Mouse (Mus musculus): Measurements from ENCODE around the gene Ddost. TPM values are rescaled to one million over a fixed set of nuclear protein-coding genes. Genes with fewer than 3 reads are reported as not detected.

The Ddost gene
- polyA plus RNA-seq, 1 experiment: 173 TPM

DNA sequence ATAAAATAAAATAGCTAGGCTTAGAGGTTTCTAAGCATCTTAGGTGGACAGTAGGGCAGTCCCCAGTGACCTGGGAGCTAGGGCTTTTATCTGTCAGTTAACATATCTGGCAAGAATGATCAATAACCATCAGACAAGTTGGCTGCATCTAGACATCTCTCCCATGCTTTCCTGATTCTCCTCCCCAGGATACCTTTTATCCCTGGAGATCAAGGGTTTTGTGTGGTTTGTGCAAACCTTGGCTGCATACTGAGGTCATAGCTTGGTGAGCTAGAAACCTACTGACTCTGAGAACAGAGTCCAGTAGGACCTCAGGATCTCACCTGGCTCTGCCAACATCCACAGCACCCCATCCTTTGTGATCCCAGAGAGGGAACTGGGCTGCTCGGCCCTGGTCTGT, 42.8 kb downstream of the Ddost start:
- 83% methylated on average over 1 of the region's 1 CpGs for WGBS
- Histone ChIP-seq H3K27me3 (ENCODE audit: control insufficient read depth, insufficient read depth, low read length) (no peaks in the 10 kb centered on the region; the same call in 1 of the 2 replicates), H3K4me3 (ENCODE audit: control insufficient read depth, insufficient read depth, low read length) (no peak overlapping the region), H3K36me3 (ENCODE audit: control insufficient read depth, insufficient read depth, low read length) (no peaks in the 10 kb centered on the region), H3K4me1 (replicated peaks; ENCODE audit: control insufficient read depth, insufficient read depth, low read length) (no peaks in the 10 kb centered on the region), H3K27ac (ENCODE audit: control insufficient read depth, insufficient read depth, low read length) (no peak overlapping the region)
- TF ChIP-seq CTCF (IDR thresholded peaks at IDR 0.05; ENCODE audit: borderline replicate concordance, control insufficient read depth, extremely low read depth, insufficient read depth, low read length, poor library complexity) (no peak), POLR2A (IDR thresholded peaks at IDR 0.05; ENCODE audit: control insufficient read depth, extremely low read depth, insufficient read depth, low read length, poor library complexity) (no peak)
- no peak for DNase-seq

DNA sequence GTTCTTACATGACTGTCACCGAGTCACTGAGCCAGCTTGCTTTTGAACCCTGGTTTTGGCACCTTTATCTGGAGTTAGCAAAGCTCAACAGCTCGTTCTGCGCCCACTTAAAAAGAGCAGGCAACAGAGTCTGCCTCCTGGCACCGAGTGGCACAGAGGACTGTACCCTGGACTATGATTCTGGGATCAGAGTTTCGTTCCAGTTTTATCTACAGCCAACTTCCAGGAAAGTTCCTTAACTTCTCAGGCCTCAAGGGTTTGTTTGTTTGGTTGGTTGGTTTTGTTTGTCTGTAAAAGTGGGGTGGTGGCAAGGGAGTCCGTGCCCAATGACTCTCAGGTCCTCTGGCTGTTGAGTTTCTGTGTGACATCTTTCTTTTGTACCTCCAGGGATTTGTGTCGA, 44.2 kb downstream of the Ddost start:
- WGBS: 82% methylated on average over 7 of the region's 7 CpGs
- DNase-seq: no peak
- H3K4me1 ChIP-seq (replicated peaks; ENCODE audit: control insufficient read depth, insufficient read depth, low read length): no peaks in the 10 kb centered on the region

GRCm38 (mm10) chr4:138351821-138352220, 47.3 kb downstream of the Ddost start:
- Histone ChIP-seq H3K4me3 (ENCODE audit: control insufficient read depth, insufficient read depth, low read length) (no peak overlapping the region), H3K36me3 (ENCODE audit: control insufficient read depth, insufficient read depth, low read length) (no peaks in the 10 kb centered on the region), H3K27ac (ENCODE audit: control insufficient read depth, insufficient read depth, low read length) (no peak overlapping the region), H3K4me1 (replicated peaks; ENCODE audit: control insufficient read depth, insufficient read depth, low read length) (no peaks in the 10 kb centered on the region), H3K27me3 (ENCODE audit: control insufficient read depth, insufficient read depth, low read length) (no peaks in the 10 kb centered on the region)
- WGBS: 95% methylated on average over 5 of the region's 5 CpGs
- no peak for DNase-seq
- TF ChIP-seq POLR2A (IDR thresholded peaks at IDR 0.05; ENCODE audit: control insufficient read depth, extremely low read depth, insufficient read depth, low read length, poor library complexity) (no peak), CTCF (IDR thresholded peaks at IDR 0.05; ENCODE audit: borderline replicate concordance, control insufficient read depth, extremely low read depth, insufficient read depth, low read length, poor library complexity) (no peak)

More for the DNA sequence above, 44.2 kb downstream of the Ddost start:
- Histone ChIP-seq H3K4me3 (ENCODE audit: control insufficient read depth, insufficient read depth, low read length) (no peak overlapping the region), H3K36me3 (ENCODE audit: control insufficient read depth, insufficient read depth, low read length) (no peaks in the 10 kb centered on the region), H3K27me3 (ENCODE audit: control insufficient read depth, insufficient read depth, low read length) (no peaks in the 10 kb centered on the region; the same call in 1 of the 2 replicates), H3K27ac (ENCODE audit: control insufficient read depth, insufficient read depth, low read length) (no peak overlapping the region)
- TF ChIP-seq CTCF (IDR thresholded peaks at IDR 0.05; ENCODE audit: borderline replicate concordance, control insufficient read depth, extremely low read depth, insufficient read depth, low read length, poor library complexity) (no peak), POLR2A (IDR thresholded peaks at IDR 0.05; ENCODE audit: control insufficient read depth, extremely low read depth, insufficient read depth, low read length, poor library complexity) (no peak)

- WGBS: 96% methylated on average over 6 of the region's 6 CpGs
- H3K27ac ChIP-seq (ENCODE audit: control insufficient read depth, insufficient read depth, low read length): no peak overlapping the region
- DNase-seq: no peak
- H3K27me3 ChIP-seq (ENCODE audit: control insufficient read depth, insufficient read depth, low read length): no peaks in the 10 kb centered on the region
- TF ChIP-seq CTCF (IDR thresholded peaks at IDR 0.05; ENCODE audit: borderline replicate concordance, control insufficient read depth, extremely low read depth, insufficient read depth, low read length, poor library complexity) (no peak), POLR2A (IDR thresholded peaks at IDR 0.05; ENCODE audit: control insufficient read depth, extremely low read depth, insufficient read depth, low read length, poor library complexity) (no peak)
- no peak overlapping the region for H3K4me3 ChIP-seq (ENCODE audit: control insufficient read depth, insufficient read depth, low read length)
- H3K4me1 ChIP-seq (replicated peaks; ENCODE audit: control insufficient read depth, insufficient read depth, low read length): no peaks in the 10 kb centered on the region
- H3K36me3 ChIP-seq (ENCODE audit: control insufficient read depth, insufficient read depth, low read length): no peaks in the 10 kb centered on the region
These were observed 48.2 kb downstream of the Ddost start for GRCm38 (mm10) chr4:138352692-138353091.

DNA sequence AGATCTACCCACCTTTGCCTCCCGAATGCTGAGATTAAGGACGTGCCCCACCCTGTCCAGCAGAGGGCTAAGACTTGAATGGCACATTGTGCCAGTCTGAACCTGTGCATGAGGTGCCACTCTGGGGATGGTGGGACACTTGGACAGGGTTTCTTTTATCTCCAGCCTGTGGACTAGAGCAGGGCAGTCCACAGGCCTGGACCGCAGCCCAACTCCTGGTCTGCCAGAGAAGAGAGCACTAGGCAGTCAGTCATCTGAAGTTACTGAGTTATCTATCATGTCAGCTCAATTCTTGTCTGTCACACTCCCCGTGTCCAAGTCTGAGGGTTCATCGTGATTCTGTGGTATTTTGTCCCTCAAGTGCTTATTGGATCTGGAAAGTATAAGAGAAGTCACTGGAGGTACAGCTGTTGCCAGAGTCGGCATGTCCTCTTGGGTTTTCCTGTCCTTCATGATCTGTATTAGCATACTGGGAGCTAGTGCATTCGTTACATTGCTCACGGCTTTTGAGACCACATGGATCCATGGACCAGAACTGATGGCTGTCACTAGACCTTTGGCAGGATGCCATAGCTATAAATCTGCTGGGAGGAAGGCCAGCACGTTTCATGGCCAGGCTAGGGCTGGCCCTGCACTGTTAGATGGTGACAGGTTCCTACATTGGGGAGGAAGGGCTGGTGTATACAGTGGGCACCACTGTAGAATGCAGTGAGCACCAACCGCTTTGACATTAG, 49.1 kb downstream of the Ddost start:
- Histone ChIP-seq H3K27me3 (ENCODE audit: control insufficient read depth, insufficient read depth, low read length) (no peaks in the 10 kb centered on the region), H3K4me1 (replicated peaks; ENCODE audit: control insufficient read depth, insufficient read depth, low read length) (no peaks in the 10 kb centered on the region), H3K36me3 (ENCODE audit: control insufficient read depth, insufficient read depth, low read length) (no peaks in the 10 kb centered on the region), H3K27ac (ENCODE audit: control insufficient read depth, insufficient read depth, low read length) (no peak overlapping the region), H3K4me3 (ENCODE audit: control insufficient read depth, insufficient read depth, low read length) (no peak overlapping the region)
- no peak for DNase-seq
- 77% methylated on average over 10 of the region's 10 CpGs for WGBS
- no peak for TF ChIP-seq CTCF (IDR thresholded peaks at IDR 0.05; ENCODE audit: borderline replicate concordance, control insufficient read depth, extremely low read depth, insufficient read depth, low read length, poor library complexity)
- no peak for TF ChIP-seq POLR2A (IDR thresholded peaks at IDR 0.05; ENCODE audit: control insufficient read depth, extremely low read depth, insufficient read depth, low read length, poor library complexity)

DNA sequence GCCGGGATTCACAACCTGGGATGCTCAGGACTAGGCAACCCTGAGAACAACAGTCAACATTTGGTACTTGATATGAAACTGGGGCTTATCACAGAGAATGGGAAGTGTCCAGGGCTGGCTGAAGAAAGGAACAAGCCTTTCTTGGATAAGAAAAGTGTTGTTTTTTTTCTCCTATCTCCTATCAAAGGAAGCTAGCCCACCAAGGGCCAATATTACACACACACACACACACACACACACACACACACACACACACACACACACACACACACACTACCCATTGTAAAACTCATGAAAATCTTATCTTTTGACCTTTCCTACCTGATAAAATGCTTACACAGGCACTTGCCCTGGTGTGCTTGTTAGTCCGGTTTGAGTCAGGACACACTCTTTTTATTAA, 51.0 kb downstream of the Ddost start:
- WGBS: 99% methylated on average over 2 of the region's 2 CpGs

More for the DNA sequence above, 51.0 kb downstream of the Ddost start:
- no peak for DNase-seq
- Histone ChIP-seq H3K27me3 (ENCODE audit: control insufficient read depth, insufficient read depth, low read length) (no peaks in the 10 kb centered on the region), H3K4me1 (replicated peaks; ENCODE audit: control insufficient read depth, insufficient read depth, low read length) (no peaks in the 10 kb centered on the region), H3K4me3 (ENCODE audit: control insufficient read depth, insufficient read depth, low read length) (no peak overlapping the region), H3K36me3 (ENCODE audit: control insufficient read depth, insufficient read depth, low read length) (no peaks in the 10 kb centered on the region), H3K27ac (ENCODE audit: control insufficient read depth, insufficient read depth, low read length) (no peak overlapping the region)
- no peak for TF ChIP-seq CTCF (IDR thresholded peaks at IDR 0.05; ENCODE audit: borderline replicate concordance, control insufficient read depth, extremely low read depth, insufficient read depth, low read length, poor library complexity)
- no peak for TF ChIP-seq POLR2A (IDR thresholded peaks at IDR 0.05; ENCODE audit: control insufficient read depth, extremely low read depth, insufficient read depth, low read length, poor library complexity)

Measured in thymus, adult 2 months (tissue).